Mouse (Mus musculus): ENCODE data around the gene Olfr799.

Gene Olfr799

GRCm38 (mm10) chr10:129637184-129637583 is at the start of gene Olfr799:
Olfr799 (plus strand) TSS chr10:129637484.
- no peak for DNase-seq (ENCODE audit: low spot score)

DNA sequence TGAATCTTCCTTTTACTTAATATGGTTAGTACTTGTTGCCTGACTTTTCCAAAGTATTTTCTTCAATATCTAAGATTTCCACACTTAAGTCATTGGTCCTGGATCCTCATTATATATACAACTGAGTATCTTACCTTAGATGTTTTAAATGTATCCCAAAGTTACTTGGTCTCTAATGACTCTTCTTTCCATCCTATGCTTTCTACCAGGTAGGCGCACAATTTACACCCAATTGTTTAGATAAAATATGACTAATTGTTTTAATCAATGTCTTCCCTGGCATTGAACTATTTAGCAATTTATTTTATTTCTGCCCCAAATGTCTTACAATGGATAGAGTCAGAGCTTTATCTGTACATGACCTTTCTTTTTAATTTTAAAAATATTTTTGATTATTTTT is 24.8 kb upstream of the Olfr799 start, which contains the start of gene Olfr796:
Gene Olfr796 (minus strand): TSS at position 101 of the 400 bp plus-strand sequence.
- no peak for DNase-seq (ENCODE audit: low spot score)

DNA sequence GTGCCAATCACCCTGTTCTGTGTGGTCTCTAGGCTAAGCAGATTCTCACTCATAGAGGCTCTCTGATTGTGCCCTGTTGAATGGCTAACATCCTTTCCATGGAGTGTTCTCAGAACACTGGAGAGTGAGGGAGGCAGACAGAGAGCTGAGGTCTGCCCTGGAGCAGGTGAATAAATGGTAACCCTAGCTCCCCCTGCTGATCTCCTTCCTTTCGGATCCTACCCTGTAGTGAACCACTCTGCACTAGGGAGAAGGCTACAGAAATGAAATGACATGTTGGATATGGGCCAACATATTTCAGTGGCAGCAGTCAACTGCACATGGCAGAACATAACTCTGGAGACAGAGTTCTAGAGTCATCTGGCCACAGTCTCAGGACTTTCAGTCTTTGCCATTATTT is 15.6 kb upstream of the Olfr799 start:
- peak; percentile 15 for DNase-seq (ENCODE audit: low spot score)

DNA sequence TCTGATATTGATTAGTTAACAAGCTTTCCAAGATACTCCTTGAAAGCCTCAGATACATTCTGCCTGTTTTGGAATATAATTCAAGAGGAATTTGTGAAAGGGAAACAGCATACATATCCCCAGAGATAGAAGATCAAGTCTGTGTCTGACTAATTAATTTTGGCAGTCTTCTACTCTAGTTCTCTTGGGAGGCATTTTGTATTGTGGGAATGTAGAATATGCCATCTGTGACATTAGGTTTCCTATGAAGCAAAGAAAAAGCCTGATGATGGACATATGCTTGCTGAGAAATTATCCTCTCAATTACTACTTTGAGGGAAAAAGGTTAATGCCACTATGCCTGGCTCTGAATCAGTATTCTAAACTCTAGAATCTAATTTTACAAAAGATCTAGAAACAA is 14.0 kb upstream of the Olfr799 start:
- peak; percentile 42 for DNase-seq (ENCODE audit: low spot score)

DNA sequence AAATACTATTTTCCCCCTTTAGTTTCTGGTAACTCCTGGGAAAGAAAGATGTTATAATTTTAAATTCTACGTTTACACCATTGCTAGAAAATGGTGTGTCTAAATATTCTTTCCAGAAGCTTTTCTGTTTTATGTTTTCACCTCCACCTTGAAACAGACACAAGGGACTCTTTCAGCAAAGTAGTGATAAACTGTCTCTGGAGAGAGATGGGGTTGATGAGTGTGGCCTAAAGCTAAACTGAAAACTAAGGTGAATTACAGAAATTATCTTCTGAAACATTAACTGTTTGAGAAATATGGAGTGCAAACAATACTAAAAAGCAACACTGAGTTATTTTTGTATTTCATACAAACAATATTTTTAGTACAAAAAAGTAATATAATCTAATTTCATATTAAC is 9.4 kb upstream of the Olfr799 start, which contains the start of gene Olfr798:
Gene Olfr798 (minus strand): TSS at position 101 of the 400 bp plus-strand sequence.
- DNase-seq (ENCODE audit: low spot score) = no peak

DNA sequence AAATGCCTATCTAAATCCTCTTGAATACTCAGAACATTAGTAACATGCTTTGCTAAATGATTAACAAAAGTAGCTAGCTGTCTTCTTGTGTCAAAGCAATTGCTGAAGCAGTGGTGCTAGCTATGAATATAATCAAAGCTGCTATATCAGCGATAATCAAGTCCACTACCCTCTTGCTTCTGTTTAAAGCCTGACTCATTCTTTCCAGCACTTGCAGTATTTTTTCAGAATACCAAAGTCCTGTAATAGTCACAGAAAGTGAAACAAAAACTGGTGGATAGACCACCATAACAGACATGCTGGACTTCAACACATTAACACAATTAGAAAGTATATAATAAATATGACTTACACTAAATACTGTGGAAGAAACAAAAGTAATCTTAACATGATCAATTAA is 14.5 kb downstream of the Olfr799 start:
- DNase-seq (ENCODE audit: low spot score) = no peak

- DNase-seq (ENCODE audit: low spot score) = no peak
Measured at GRCm38 (mm10) chr10:129657394-129657793, 20.1 kb downstream of the Olfr799 start, which contains the start of gene Olfr800. Olfr800 (plus strand) TSS chr10:129657694.

- no peak for DNase-seq (ENCODE audit: low spot score)
Measured at GRCm38 (mm10) chr10:129673765-129674164, 36.5 kb downstream of the Olfr799 start, which contains the start of gene Olfr801. Olfr801 (minus strand) TSS chr10:129673865.

DNA sequence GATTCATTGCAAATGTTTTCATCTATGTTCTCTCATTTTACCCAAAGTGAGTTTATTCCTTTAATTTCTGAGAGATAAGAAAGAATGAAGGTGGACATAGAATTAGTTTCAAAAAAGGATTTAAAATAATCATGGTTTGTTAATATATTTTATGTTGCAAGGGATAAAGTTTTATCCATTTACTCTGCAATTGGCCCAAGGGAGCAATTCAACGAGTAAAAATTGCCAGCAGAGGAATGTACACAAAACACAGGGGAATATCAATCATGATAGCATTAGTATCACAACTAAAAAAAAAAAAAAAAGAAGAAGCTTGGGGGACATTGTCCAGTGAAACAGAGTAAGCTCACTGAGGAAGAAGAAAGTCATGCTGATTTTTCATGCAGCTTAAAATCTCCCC is 50.8 kb downstream of the Olfr799 start, which contains the start of gene Olfr802:
Gene Olfr802 (minus strand): TSS at position 101 of the 400 bp plus-strand sequence.
- no peak for DNase-seq (ENCODE audit: low spot score)

- DNase-seq (ENCODE audit: low spot score) = no peak
Measured at GRCm38 (mm10) chr10:129694186-129694585, 56.9 kb downstream of the Olfr799 start, which contains the start of gene Olfr803. Olfr803 (minus strand) TSS chr10:129694286.

Data from retina, embryonic 14.5 days (tissue).